Mouse (Mus musculus) liver, embryonic 14.5 days (tissue): Measurements from ENCODE around the gene Baz2b.

Source experiments
- CTCF ChIP-seq: IDR thresholded peaks from 2 replicates; pipeline ENCODE4 v1.5.1; 2016; ENCODE audit warnings: antibody characterized with exemption, low read depth, control low read depth
- EP300 ChIP-seq: IDR thresholded peaks from 2 replicates; pipeline ENCODE4 v1.6.1; 2016; ENCODE audit warnings: antibody characterized with exemption, low read depth

GRCm38 (mm10) chr2:60173190-60173589 is 36.4 kb downstream of the Baz2b start:
- peak; percentile 62 for TF ChIP-seq CTCF
- no peak for TF ChIP-seq EP300
